8 mouse cellular contexts compared by ENCODE assay signal in the genomic region with DNA sequence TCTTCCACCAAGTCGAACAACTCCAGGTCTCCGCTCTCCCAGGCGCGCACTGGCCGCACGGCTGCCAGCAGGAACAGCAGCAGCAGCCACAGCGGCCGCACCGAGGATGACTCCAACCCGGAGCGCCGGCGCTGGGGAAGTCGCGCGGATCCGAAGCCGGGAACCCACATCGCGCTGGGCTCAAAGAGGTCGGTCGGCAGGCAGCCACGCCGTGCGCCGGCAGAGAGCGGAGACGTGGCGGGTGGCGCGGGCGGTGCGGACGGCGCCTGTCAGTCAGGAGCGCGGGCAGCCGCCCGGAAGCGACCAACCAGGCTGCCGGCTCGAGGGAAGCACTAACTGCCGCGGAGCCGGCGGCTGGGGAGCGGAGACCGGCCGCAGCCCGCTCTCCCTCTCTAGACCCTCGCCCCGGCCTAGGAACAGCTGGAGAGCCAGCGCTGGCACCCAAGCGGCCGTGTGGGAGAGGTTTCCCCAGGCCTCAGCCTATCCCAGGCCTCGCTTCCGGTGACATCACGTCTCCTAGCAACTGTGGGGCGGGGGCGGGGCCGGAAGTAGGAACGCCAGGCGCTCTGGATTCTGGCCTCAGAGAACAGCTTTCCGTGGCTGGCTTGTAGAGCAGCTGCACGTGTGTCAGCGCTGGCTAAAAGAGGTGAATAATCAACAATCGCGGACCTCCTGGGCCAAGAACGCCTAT. TPM values are rescaled to one million over a fixed set of nuclear protein-coding genes. Genes with fewer than 3 reads are reported as not detected.
A peak's percentile ranks its signal among the peaks of the same experiment; 100 is the strongest.
DNase-seq lines count a peak whose midpoint lies in the region; ATAC-seq and TF ChIP-seq lines count a peak whose summit lies in the region.

A gene (minus strand): TSS at position 500 of the 691 bp plus-strand sequence.

- TF ChIP-seq EP300 in MEL (IDR thresholded peaks at IDR 0.05; ENCODE audit: low read depth in 1 of 2, low read length in 2 of 2) = peak in 1 of 2 experiments; percentile 28; a peak in 2 of 4 replicates

- H3K4me3 ChIP-seq in MEL (ENCODE audit: control insufficient read depth in 1 of 2, insufficient read depth in 1 of 2, low read depth in 2 of 2, low read length in 2 of 2) = peak within 1 kb of the TSS; percentile 89 to 95
- H3K4me3 ChIP-seq in cerebellum, adult 2 months (replicated peaks; ENCODE audit: insufficient read depth, low read depth, low read length) = peak within 1 kb of the TSS; percentile 92
- H3K4me3 ChIP-seq in forebrain, postnatal 0 days (ENCODE audit: low read depth, low read length) = peak within 1 kb of the TSS; percentile 92
- peak within 1 kb of the TSS; percentile 66 for H3K4me3 ChIP-seq in lung, embryonic 15.5 days

- peak; percentile 60 to 91; a peak in 2 of 4 replicates for TF ChIP-seq POLR2A in MEL (IDR thresholded peaks at IDR 0.05; ENCODE audit: control insufficient read depth in 1 of 2, insufficient read depth in 1 of 2, low read depth in 1 of 2, low read length in 2 of 2, poor library complexity in 1 of 2)
- peak; percentile 61; the same call in 1 of the 2 replicates for TF ChIP-seq POLR2A in cerebellum, adult 2 months (IDR thresholded peaks at IDR 0.05; ENCODE audit: borderline replicate concordance, insufficient read depth, low read length)

- TF ChIP-seq RAD21 in MEL (IDR thresholded peaks at IDR 0.05; ENCODE audit: low read depth, low read length) = no peak

- H3K4me2 ChIP-seq in forebrain, postnatal 0 days (ENCODE audit: low read depth) = peak within 1 kb of the TSS; percentile 76
- H3K4me2 ChIP-seq in lung, embryonic 15.5 days = peak within 1 kb of the TSS; percentile 59

- peak within 1 kb of the TSS; percentile 81 for H3K27ac ChIP-seq in MEL (ENCODE audit: control insufficient read depth, low read depth, low read length)
- H3K27ac ChIP-seq in cerebellum, adult 2 months (ENCODE audit: insufficient read depth, low read length) = peak within 1 kb of the TSS; percentile 75
- peak within 1 kb of the TSS; percentile 99 for H3K27ac ChIP-seq in forebrain, postnatal 0 days (ENCODE audit: low read depth, low read length)
- H3K27ac ChIP-seq in lung, embryonic 15.5 days = peak within 1 kb of the TSS; percentile 99

- H3K36me3 ChIP-seq in MEL (ENCODE audit: control insufficient read depth in 1 of 2, insufficient read depth in 2 of 2, low read length in 2 of 2) = peaks cover 0 to 13% of the 10 kb centered on the region in 2 experiments; a peak in 2 of 4 replicates
- H3K36me3 ChIP-seq in forebrain, postnatal 0 days (ENCODE audit: insufficient read depth) = no peaks in the 10 kb centered on the region
- no peaks in the 10 kb centered on the region for H3K36me3 ChIP-seq in lung, embryonic 15.5 days

- ATAC-seq in forebrain, postnatal 0 days = peak; percentile 99
- peak; percentile 100 for ATAC-seq in lung, embryonic 15.5 days (ENCODE audit: borderline replicate concordance, extremely low read depth, low FRiP score, low TSS enrichment)

- no peak for TF ChIP-seq CTCF in MEL (IDR thresholded peaks at IDR 0.05 in 2 of 3, conservative IDR thresholded peaks at IDR 0.05 in 1 of 3; ENCODE audit: control insufficient read depth in 1 of 3, insufficient read depth in 1 of 3, low read depth in 2 of 3, low read length in 3 of 3, poor library complexity in 1 of 3, severe bottlenecking in 1 of 3)
- no peak for TF ChIP-seq CTCF in cerebellum, adult 2 months (IDR thresholded peaks at IDR 0.05; ENCODE audit: borderline replicate concordance, insufficient read depth, low read depth, low read length)
- no peak for TF ChIP-seq CTCF in forebrain, postnatal 0 days (IDR thresholded peaks at IDR 0.05; ENCODE audit: low read depth)

- H3K4me1 ChIP-seq in MEL (ENCODE audit: control insufficient read depth in 1 of 2, insufficient read depth in 2 of 2, low read length in 2 of 2) = peaks cover under 1 to 5% of the 10 kb centered on the region in 2 experiments; a peak in 3 of 4 replicates
- H3K4me1 ChIP-seq in cerebellum, adult 2 months (ENCODE audit: control insufficient read depth, insufficient read depth, low read length) = no peaks in the 10 kb centered on the region
- peaks cover 8% of the 10 kb centered on the region; the same call in 1 of the 2 replicates for H3K4me1 ChIP-seq in forebrain, postnatal 0 days (ENCODE audit: insufficient read depth)
- peaks cover 6% of the 10 kb centered on the region for H3K4me1 ChIP-seq in lung, embryonic 15.5 days

- H3K9ac ChIP-seq in MEL (ENCODE audit: control insufficient read depth, low read depth, low read length, poor library complexity, severe bottlenecking) = peak within 1 kb of the TSS; percentile 95
- H3K9ac ChIP-seq in forebrain, postnatal 0 days = peak within 1 kb of the TSS; percentile 89
- peak within 1 kb of the TSS; percentile 72 for H3K9ac ChIP-seq in lung, embryonic 15.5 days

- peak; percentile 96 for DNase-seq in MEL (ENCODE audit: low read depth, low spot score)
- peak; percentile 89 for DNase-seq in cerebellum, adult 2 months
- DNase-seq in forebrain, postnatal 0 days = peak; percentile 97
- DNase-seq in heart, postnatal 4 days = peak; percentile 91
- DNase-seq in layer of hippocampus, adult 8-10 months (ENCODE audit: low spot score in 2 of 2) = peak; percentile 81 to 83
- DNase-seq in ovary, adult 18-20 months (ENCODE audit: low spot score) = peak; percentile 84
- peak; percentile 94 for DNase-seq in thymus, postnatal 0 days (ENCODE audit: low spot score)

- WGBS in cerebellum, adult 2 months = under 1% methylated on average over 69 of the region's 69 CpGs
- WGBS in forebrain, postnatal 0 days = under 1% methylated on average over 66 of the region's 69 CpGs
- under 1% methylated on average over 53 of the region's 69 CpGs for WGBS in lung, embryonic 15.5 days

- H3K79me2 ChIP-seq in MEL (ENCODE audit: control insufficient read depth, insufficient read depth, low read length, poor library complexity) = peaks cover 18% of the 10 kb centered on the region

- H3K27me3 ChIP-seq in MEL (ENCODE audit: control insufficient read depth in 1 of 2, insufficient read depth in 2 of 2, low read length in 2 of 2) = no peaks in the 10 kb centered on the region
- H3K27me3 ChIP-seq in cerebellum, adult 2 months (ENCODE audit: control insufficient read depth, insufficient read depth, low read length) = no peaks in the 10 kb centered on the region; the same call in 1 of the 2 replicates
- no peaks in the 10 kb centered on the region for H3K27me3 ChIP-seq in forebrain, postnatal 0 days (ENCODE audit: insufficient read depth, low read length)
- H3K27me3 ChIP-seq in lung, embryonic 15.5 days = no peaks in the 10 kb centered on the region

- no peaks in the 10 kb centered on the region for H3K9me3 ChIP-seq in MEL (replicated peaks; ENCODE audit: insufficient read depth, low read length)
- H3K9me3 ChIP-seq in forebrain, postnatal 0 days (ENCODE audit: low read length) = no peaks in the 10 kb centered on the region
- no peaks in the 10 kb centered on the region; the same call in 1 of the 2 replicates for H3K9me3 ChIP-seq in lung, embryonic 15.5 days

TF ChIP-seq in MEL, 35 proteins besides CTCF, POLR2A, EP300 and RAD21 (continues in another document):
- TF ChIP-seq CHD2 (IDR thresholded peaks at IDR 0.05; ENCODE audit: low read length) (no peak), ZNF384 (IDR thresholded peaks at IDR 0.05; ENCODE audit: low read depth, low read length) (no peak), MAX (IDR thresholded peaks at IDR 0.05; ENCODE audit: low read length) (peak; percentile 89), MXI1 (IDR thresholded peaks at IDR 0.05; ENCODE audit: low read depth, low read length) (peak; percentile 98), TAL1 (IDR thresholded peaks at IDR 0.05; ENCODE audit: low read length) (no peak), ETS1 (IDR thresholded peaks at IDR 0.05; ENCODE audit: low read depth, low read length) (peak; percentile 76), UBTF (IDR thresholded peaks at IDR 0.05; ENCODE audit: borderline replicate concordance, insufficient read depth, low read depth, low read length) (no peak), MEF2A (IDR thresholded peaks at IDR 0.05; ENCODE audit: extremely low read depth, insufficient replicate concordance, low read depth, low read length, poor library complexity, severe bottlenecking) (no peak), E2F4 (IDR thresholded peaks at IDR 0.05; ENCODE audit: borderline replicate concordance, low read depth, low read length) (no peak), ZMIZ1 (IDR thresholded peaks at IDR 0.05; ENCODE audit: low read depth, low read length) (peak; percentile 72; the same call in 1 of the 2 replicates), NRF1 (IDR thresholded peaks at IDR 0.05; ENCODE audit: insufficient read depth, low read depth, low read length, poor library complexity, severe bottlenecking) (no peak), ZC3H11A (IDR thresholded peaks at IDR 0.05; ENCODE audit: low read depth, low read length) (no peak), SMC3 (IDR thresholded peaks at IDR 0.05; ENCODE audit: low read depth, low read length) (no peak), HCFC1 (IDR thresholded peaks at IDR 0.05; ENCODE audit: low read depth, low read length) (peak; percentile 80), KAT2A (conservative IDR thresholded peaks at IDR 0.05; ENCODE audit: low read depth, low read length) (no peak; the same call in 1 of the 2 replicates), MAZ (IDR thresholded peaks at IDR 0.05; ENCODE audit: low read depth, low read length) (peak; percentile 62; the same call in 1 of the 2 replicates), MYB (IDR thresholded peaks at IDR 0.05; ENCODE audit: low read depth, low read length) (no peak), TBP (IDR thresholded peaks at IDR 0.05; ENCODE audit: low read depth, low read length) (peak; percentile 64), POLR2AphosphoS2 (IDR thresholded peaks at IDR 0.05; ENCODE audit: low read length) (peak; percentile 64), MYC (IDR thresholded peaks at IDR 0.05; ENCODE audit: low read depth, low read length) (peak; percentile 85), RCOR1 (IDR thresholded peaks at IDR 0.05; ENCODE audit: low read depth, low read length) (no peak), USF2 (IDR thresholded peaks at IDR 0.05; ENCODE audit: borderline replicate concordance in 1 of 2, insufficient read depth in 1 of 2, low read depth in 1 of 2, low read length in 2 of 2) (no peak)

RNA-seq across cellular contexts. Expression of the gene that starts here (rescaled TPM):
- total RNA-seq in MEL (2012; rRNA removed) = 9.3 and 10.4 TPM in 2 replicates
- 10 to 100 TPM; 14.3 to 86.1 TPM for polyA plus RNA-seq in MEL (2012; ENCODE audit: insufficient read depth in 1 of 2, insufficient read length in 2 of 2, low read depth in 1 of 2, low replicate concordance in 2 of 2, missing spikeins in 1 of 2)
- 12.4 and 12.9 TPM in 2 replicates for polyA plus RNA-seq in cerebellum, adult 2 months (2012; rRNA removed)
- 13.7 and 15.7 TPM in 2 replicates for total RNA-seq in forebrain, postnatal 0 days (2014; rRNA removed)
- 11.4 and 18.7 TPM in 2 replicates for polyA plus RNA-seq in forebrain, postnatal 0 days (2015; fragmentation: Nextera tagmentation; extraction: Ambion mirVana)
- total RNA-seq in heart, postnatal 4 days (2021) = 10 to 100 TPM; 15.7 to 16.1 TPM
- 10 to 100 TPM; 23.7 to 31.3 (median 26.0) TPM for total RNA-seq in layer of hippocampus, adult 8-10 months (2022)
- polyA plus RNA-seq in lung, embryonic 15.5 days (2015; fragmentation: Nextera tagmentation; extraction: Ambion mirVana) = 30.8 and 32.9 TPM in 2 replicates
- 47.4 and 51.1 TPM in 2 replicates for polyA plus RNA-seq in thymus, postnatal 0 days (2015; fragmentation: Nextera tagmentation; extraction: Ambion mirVana)

Comparison
In these comparisons a context has a peak if more than half of its experiments do, and no peak if none do; other contexts are left out.
1. Peak in every context shown above with its lines: DNase-seq, ATAC-seq, H3K4me3 ChIP-seq and H3K27ac ChIP-seq.